Mouse (Mus musculus) heart, adult 2 months (tissue): Measurements from ENCODE around the gene Elp4. TPM values are rescaled to one million over a fixed set of nuclear protein-coding genes. Genes with fewer than 3 reads are reported as not detected.

Source experiments
- DNase-seq, 2 experiments: peaks; one replicate each; pipeline ENCODE4 v3.0.0; 2021
- H3K27ac ChIP-seq: fragments of 200-600 bp; 2 replicates; pipeline ENCODE4 v1.8.1; 2022
- H3K27me3 ChIP-seq: fragments of 200-500 bp; 2 replicates; pipeline ENCODE4 v1.6.1; 2012; ENCODE audit warnings: mild to moderate bottlenecking, low read length, inconsistent platforms, mixed read lengths; ENCODE audit not compliant: control insufficient read depth, insufficient read depth
- H3K36me3 ChIP-seq: fragments of 200-500 bp; 2 replicates; pipeline ENCODE4 v1.6.1; 2012; ENCODE audit warnings: low read length, inconsistent platforms; ENCODE audit not compliant: control insufficient read depth, insufficient read depth
- H3K4me1 ChIP-seq: fragments of 200-500 bp; 2 replicates; pipeline ENCODE4 v1.6.1; 2011; ENCODE audit warnings: low read length; ENCODE audit not compliant: control insufficient read depth, insufficient read depth
- H3K4me3 ChIP-seq: fragments of 200-600 bp; 2 replicates; pipeline ENCODE4 v1.8.1; 2022
- H3K79me2 ChIP-seq: fragments of 200-500 bp; replicated peaks from 2 replicates; pipeline ENCODE4 v1.6.1; 2012; ENCODE audit warnings: mild to moderate bottlenecking, inconsistent platforms, low read length, moderate library complexity, mixed read lengths; ENCODE audit not compliant: control insufficient read depth, insufficient read depth
- H3K9ac ChIP-seq: fragments of 200-500 bp; 2 replicates; pipeline ENCODE4 v1.6.1; 2012; ENCODE audit warnings: low read depth, mild to moderate bottlenecking, control low read depth, inconsistent platforms, low read length, mixed read lengths
- CTCF ChIP-seq: fragments of 200-600 bp; IDR thresholded peaks from 2 replicates; pipeline ENCODE4 v1.8.1; 2022; ENCODE audit warnings: antibody characterized with exemption, mild to moderate bottlenecking, moderate library complexity
- EP300 ChIP-seq: fragments of 200-500 bp; IDR thresholded peaks from 2 replicates; pipeline ENCODE4 v1.6.1; 2011; ENCODE audit warnings: low read depth, low read length, control low read depth; ENCODE audit not compliant: insufficient read depth
- POLR2A ChIP-seq: fragments of 200-500 bp; IDR thresholded peaks from 2 replicates; pipeline ENCODE4 v1.6.1; 2011; ENCODE audit warnings: mild to moderate bottlenecking, low read depth, low read length, control low read depth; ENCODE audit not compliant: insufficient read depth
- WGBS: fragments of 180-500 bp; shearing (Covaris S2); methylation state at CpG from one replicate; pipeline ENCODE4 v1.1.7; 2018; 5-methylcytosine and 5-hydroxymethylcytosine counted together
- intact Hi-C: fragments of 180-260 bp; cut with DNase I; formaldehyde crosslinking; loops from one replicate; pipeline ENCODE4 v1.15.1; 2025
- polyA plus RNA-seq: library from polyadenylated mRNA; depleted of rRNA; stranded (reverse); fragments of >200 nt; gene quantifications from 2 replicates; pipeline ENCODE4 v1.2.3, GENCODE M21; 2012
- total RNA-seq, 2 experiments: library from RNA; stranded (reverse); gene quantifications; 2 replicates each; pipeline ENCODE4 v1.2.3; 2021

Elp4 gene
- total and polyA plus RNA-seq, 3 experiments, result 2.1 to 12.3 (median 11.2) TPM

GRCm38 (mm10) chr2:105797842-105798241 is 106.5 kb downstream of the Elp4 start:
- H3K79me2 ChIP-seq, result no peaks in the 10 kb centered on the region
- intact Hi-C loops, result no loop called here
- H3K4me3 ChIP-seq, result no peak overlapping the region
- DNase-seq, result peak in 1 of 2 experiments; percentile 10
- H3K4me1 ChIP-seq, result no peaks in the 10 kb centered on the region
- no peak overlapping the region for H3K27ac ChIP-seq
- no peak overlapping the region for H3K9ac ChIP-seq
- 0 out of 2 replicates have a peak, but pooled peaks cover 2% of the 10 kb centered on the region for H3K36me3 ChIP-seq
- no peaks in the 10 kb centered on the region for H3K27me3 ChIP-seq
- TF ChIP-seq CTCF (no peak), EP300 (no peak), POLR2A (no peak)

GRCm38 (mm10) chr2:105796101-105796500 is 108.3 kb downstream of the Elp4 start:
- Histone ChIP-seq H3K79me2 (no peaks in the 10 kb centered on the region), H3K9ac (no peak overlapping the region), H3K36me3 (0 out of 2 replicates have a peak, but pooled peaks cover 2% of the 10 kb centered on the region), H3K4me1 (no peaks in the 10 kb centered on the region), H3K4me3 (no peak overlapping the region), H3K27me3 (no peaks in the 10 kb centered on the region), H3K27ac (no peak overlapping the region)
- TF ChIP-seq EP300, result no peak
- no peak for TF ChIP-seq POLR2A
- TF ChIP-seq CTCF, result no peak
- no peak for DNase-seq
- intact Hi-C loops, result no loop called here

- intact Hi-C loops, result no loop called here
- DNase-seq, result no peak
Observed at GRCm38 (mm10) chr2:105792339-105793120, 111.8 kb downstream of the Elp4 start.

GRCm38 (mm10) chr2:105789936-105790335 is 114.4 kb downstream of the Elp4 start:
- Histone ChIP-seq H3K27ac (no peak overlapping the region), H3K9ac (no peak overlapping the region), H3K27me3 (no peaks in the 10 kb centered on the region), H3K4me3 (no peak overlapping the region), H3K36me3 (no peaks in the 10 kb centered on the region), H3K4me1 (no peaks in the 10 kb centered on the region), H3K79me2 (no peaks in the 10 kb centered on the region)
- DNase-seq, result no peak
- TF ChIP-seq POLR2A, result no peak
- TF ChIP-seq EP300, result no peak
- TF ChIP-seq CTCF, result no peak
- WGBS, result 96% methylated on average over 1 of the region's 1 CpGs
- intact Hi-C loops, result no loop called here

More at GRCm38 (mm10) chr2:105792339-105793120, 111.8 kb downstream of the Elp4 start:
- no peaks in the 10 kb centered on the region for H3K36me3 ChIP-seq
- H3K79me2 ChIP-seq, result no peaks in the 10 kb centered on the region
- H3K27me3 ChIP-seq, result no peaks in the 10 kb centered on the region
- WGBS, result 91% methylated on average over 12 of the region's 12 CpGs
- TF ChIP-seq EP300 (no peak), POLR2A (no peak), CTCF (no peak)
- H3K4me3 ChIP-seq, result no peak overlapping the region
- H3K9ac ChIP-seq, result no peak overlapping the region
- H3K4me1 ChIP-seq, result no peaks in the 10 kb centered on the region
- no peak overlapping the region for H3K27ac ChIP-seq

GRCm38 (mm10) chr2:105787726-105788125 is 116.6 kb downstream of the Elp4 start:
- DNase-seq, result no peak
- intact Hi-C loops, result no loop called here
- no peak for TF ChIP-seq EP300
- TF ChIP-seq POLR2A, result no peak
- TF ChIP-seq CTCF, result no peak
- no peak overlapping the region for H3K27ac ChIP-seq
- WGBS, result 85% methylated on average over 4 of the region's 4 CpGs
- H3K9ac ChIP-seq, result no peak overlapping the region
- no peaks in the 10 kb centered on the region for H3K36me3 ChIP-seq
- no peaks in the 10 kb centered on the region for H3K79me2 ChIP-seq
- no peak overlapping the region for H3K4me3 ChIP-seq
- no peaks in the 10 kb centered on the region for H3K27me3 ChIP-seq
- no peaks in the 10 kb centered on the region for H3K4me1 ChIP-seq

- Histone ChIP-seq H3K9ac (no peak overlapping the region), H3K27me3 (no peaks in the 10 kb centered on the region), H3K27ac (no peak overlapping the region), H3K4me3 (no peak overlapping the region), H3K79me2 (no peaks in the 10 kb centered on the region), H3K36me3 (no peaks in the 10 kb centered on the region), H3K4me1 (no peaks in the 10 kb centered on the region)
- intact Hi-C loops, result no loop called here
- WGBS, result 31% methylated on average over 2 of the region's 2 CpGs
- no peak for DNase-seq
- TF ChIP-seq EP300 (no peak), POLR2A (no peak), CTCF (no peak)
Observed at GRCm38 (mm10) chr2:105786986-105787385, 117.4 kb downstream of the Elp4 start.
